Mouse (Mus musculus) liver, embryonic 13.5 days (tissue): Measurements from ENCODE around the gene Gm5148. TPM values are rescaled to one million over a fixed set of nuclear protein-coding genes. Genes with fewer than 3 reads are reported as not detected.

ENCODE experiments used
- ATAC-seq: fragments of 200-750 bp; cut with Nextera tagmentation; 2 replicates; pipeline ENCODE4 v1.8.0; 2017; ENCODE audit warnings: low read depth, mild to moderate bottlenecking, moderate number of reproducible peaks, moderate library complexity
- DNase-seq: peaks from one replicate; pipeline ENCODE4 v3.0.0; 2022
- H3K27ac ChIP-seq: fragments of 300-500 bp; sonication (generic); 2 replicates; pipeline ENCODE4 v1.5.1; 2015; ENCODE audit warnings: moderate library complexity, mild to moderate bottlenecking, inconsistent platforms
- H3K27me3 ChIP-seq: fragments of 300-500 bp; sonication (generic); 2 replicates; pipeline ENCODE4 v1.6.1; 2015; ENCODE audit warnings: mild to moderate bottlenecking, inconsistent platforms
- H3K36me3 ChIP-seq: fragments of 300-500 bp; sonication (generic); 2 replicates; pipeline ENCODE4 v1.6.1; 2015; ENCODE audit warnings: mild to moderate bottlenecking, inconsistent platforms
- H3K4me1 ChIP-seq: fragments of 300-500 bp; sonication (generic); replicated peaks from 2 replicates; pipeline ENCODE4 v1.6.1; 2015; ENCODE audit warnings: inconsistent platforms
- H3K4me2 ChIP-seq: fragments of 300-500 bp; sonication (generic); 2 replicates; pipeline ENCODE4 v1.6.1; 2015; ENCODE audit warnings: inconsistent platforms, mild to moderate bottlenecking, moderate library complexity
- H3K4me3 ChIP-seq: fragments of 300-500 bp; sonication (generic); replicated peaks from 2 replicates; pipeline ENCODE4 v1.5.1; 2015; ENCODE audit warnings: mild to moderate bottlenecking, inconsistent platforms
- H3K9ac ChIP-seq: fragments of 300-500 bp; sonication (generic); 2 replicates; pipeline ENCODE4 v1.6.1; 2015; ENCODE audit warnings: mild to moderate bottlenecking, inconsistent platforms
- H3K9me3 ChIP-seq: fragments of 300-500 bp; sonication (generic); replicated peaks from 2 replicates; pipeline ENCODE4 v1.6.1; 2016; ENCODE audit warnings: inconsistent platforms
- WGBS: fragments of 180-500 bp; shearing (Covaris S2); methylation state at CpG from one replicate; pipeline ENCODE4 v1.1.7; 2015; ENCODE audit not compliant: insufficient replicate concordance; 5-methylcytosine and 5-hydroxymethylcytosine counted together
- polyA plus RNA-seq: library from polyadenylated mRNA; unstranded; fragments of >200 nt; fragmentation: Nextera tagmentation; extraction: Ambion mirVana; gene quantifications from 2 replicates; pipeline ENCODE4 v1.2.1, GENCODE M21; 2015

Gm5148 gene
- polyA plus RNA-seq, 1 experiment from 2014 or later, result 2.6 TPM

DNA sequence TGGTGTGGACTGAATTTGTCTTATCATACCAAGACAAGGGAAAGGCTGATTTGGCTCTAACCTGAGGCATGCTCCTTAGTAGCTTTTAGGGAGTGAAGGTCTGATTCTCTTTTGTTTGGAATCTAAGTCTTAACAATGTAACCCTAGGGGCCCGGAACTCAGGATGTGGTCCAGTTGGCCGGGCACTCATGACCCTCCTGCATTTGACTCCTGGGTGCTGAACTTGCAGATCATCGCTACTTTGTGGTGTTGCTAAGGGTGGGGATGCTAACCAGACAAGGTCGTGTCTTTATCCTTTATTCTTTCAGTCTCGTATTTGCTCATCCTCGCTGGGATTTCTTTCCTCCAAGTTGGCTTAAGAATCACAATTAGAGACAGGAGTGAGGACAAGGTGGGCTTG lies 37.5 kb downstream of the Gm5148 start:
- Histone ChIP-seq H3K4me3 (peak overlapping the region; percentile 25), H3K9ac (0 out of 2 replicates have a peak overlapping the region, but pooled peaks have one; percentile 1), H3K4me1 (peaks cover 16% of the 10 kb centered on the region), H3K36me3 (no peaks in the 10 kb centered on the region), H3K9me3 (no peaks in the 10 kb centered on the region), H3K4me2 (peak overlapping the region; percentile 49), H3K27ac (no peak overlapping the region), H3K27me3 (peaks cover 50% of the 10 kb centered on the region)
- no peak for DNase-seq
- no peak for ATAC-seq
- 16% methylated on average over 6 of the region's 6 CpGs for WGBS

GRCm38 (mm10) chr3:37686219-37686618 lies 38.1 kb downstream of the Gm5148 start:
- WGBS, result 37% methylated on average over 7 of the region's 7 CpGs
- Histone ChIP-seq H3K27ac (no peak overlapping the region), H3K27me3 (peaks cover 53% of the 10 kb centered on the region), H3K9ac (no peak overlapping the region), H3K4me3 (no peak overlapping the region), H3K9me3 (no peaks in the 10 kb centered on the region), H3K4me2 (no peak overlapping the region), H3K36me3 (no peaks in the 10 kb centered on the region), H3K4me1 (peaks cover 16% of the 10 kb centered on the region)
- DNase-seq, result no peak
- no peak for ATAC-seq

DNA sequence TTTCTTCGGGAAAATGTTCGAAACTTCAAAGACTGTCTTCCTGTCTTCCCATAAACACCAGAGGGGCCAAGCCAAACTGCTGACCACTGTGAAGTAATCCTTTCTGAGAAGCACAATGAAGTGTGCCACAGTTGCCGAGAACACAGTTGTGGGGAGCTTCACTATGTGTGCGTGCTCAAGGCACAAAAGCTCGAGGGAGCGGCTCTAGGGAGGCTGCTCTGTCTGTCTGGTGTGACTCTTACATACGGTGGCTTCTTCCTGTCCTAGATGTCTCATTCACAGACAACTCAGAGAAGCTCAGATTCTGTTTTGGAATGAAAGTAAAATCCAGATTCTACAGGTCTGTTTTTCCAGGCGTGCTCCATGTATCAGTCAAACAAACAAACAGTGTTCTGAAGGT lies 48.0 kb downstream of the Gm5148 start:
- ATAC-seq (no peak), DNase-seq (no peak)
- no peak overlapping the region for H3K27ac ChIP-seq
- no peak overlapping the region for H3K4me2 ChIP-seq
- no peaks in the 10 kb centered on the region for H3K36me3 ChIP-seq
- H3K27me3 ChIP-seq, result peaks cover 55% of the 10 kb centered on the region
- 59% methylated on average over 8 of the region's 8 CpGs for WGBS
- no peak overlapping the region for H3K4me3 ChIP-seq
- peaks cover 6% of the 10 kb centered on the region; the same call in 1 of the 2 replicates for H3K4me1 ChIP-seq
- H3K9me3 ChIP-seq, result no peaks in the 10 kb centered on the region
- no peak overlapping the region for H3K9ac ChIP-seq

GRCm38 (mm10) chr3:37675056-37675525 lies 49.2 kb downstream of the Gm5148 start:
- Histone ChIP-seq H3K27me3 (peaks cover 62% of the 10 kb centered on the region), H3K4me3 (no peak overlapping the region), H3K9me3 (no peaks in the 10 kb centered on the region), H3K36me3 (no peaks in the 10 kb centered on the region), H3K27ac (no peak overlapping the region), H3K4me2 (no peak overlapping the region), H3K9ac (no peak overlapping the region), H3K4me1 (peaks cover 6% of the 10 kb centered on the region; the same call in 1 of the 2 replicates)
- WGBS, result 24% methylated on average over 11 of the region's 11 CpGs
- ATAC-seq, result no peak
- no peak for DNase-seq

- 57% methylated on average over 13 of the region's 13 CpGs for WGBS
- H3K27me3 ChIP-seq, result peaks cover 70% of the 10 kb centered on the region
- H3K27ac ChIP-seq, result no peak overlapping the region
- H3K4me3 ChIP-seq, result no peak overlapping the region
- ATAC-seq, result no peak
- no peak overlapping the region for H3K4me2 ChIP-seq
- H3K36me3 ChIP-seq, result no peaks in the 10 kb centered on the region
- H3K9ac ChIP-seq, result no peak overlapping the region
- no peaks in the 10 kb centered on the region for H3K9me3 ChIP-seq
- H3K4me1 ChIP-seq, result peaks cover 6% of the 10 kb centered on the region; the same call in 1 of the 2 replicates
- DNase-seq, result no peak
Measured at GRCm38 (mm10) chr3:37673513-37674261, 50.6 kb downstream of the Gm5148 start.

- Histone ChIP-seq H3K9ac (no peak overlapping the region), H3K9me3 (no peaks in the 10 kb centered on the region), H3K27ac (no peak overlapping the region), H3K27me3 (peaks cover 74% of the 10 kb centered on the region), H3K4me3 (no peak overlapping the region), H3K36me3 (no peaks in the 10 kb centered on the region), H3K4me1 (peaks cover 10% of the 10 kb centered on the region; the same call in 1 of the 2 replicates), H3K4me2 (no peak overlapping the region)
- ATAC-seq (no peak), DNase-seq (no peak)
- 35% methylated on average over 15 of the region's 15 CpGs for WGBS
Measured at GRCm38 (mm10) chr3:37672266-37673040, 51.8 kb downstream of the Gm5148 start.

DNA sequence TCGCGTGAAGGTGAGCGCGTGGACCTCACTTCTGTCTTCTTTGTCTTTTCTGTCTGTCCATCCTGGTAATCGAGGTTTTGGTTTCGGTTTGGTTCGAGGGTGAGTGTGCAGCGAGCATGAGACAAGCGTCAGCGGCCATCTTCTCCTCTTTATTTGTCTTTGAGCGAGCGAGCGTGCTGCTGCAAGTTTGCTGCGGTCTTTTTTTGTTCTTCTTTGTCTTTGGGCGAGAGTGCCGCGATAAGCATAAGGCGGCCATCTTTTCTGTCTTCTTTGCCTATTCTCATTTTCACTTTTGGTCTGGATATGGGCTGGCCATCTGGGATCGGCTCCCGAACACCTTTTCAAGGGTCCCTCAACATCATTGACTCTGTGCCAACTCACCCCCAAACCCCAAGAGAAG lies 55.2 kb downstream of the Gm5148 start:
- no peak overlapping the region for H3K4me3 ChIP-seq
- H3K4me2 ChIP-seq, result no peak overlapping the region
- no peak overlapping the region for H3K9ac ChIP-seq
- peaks cover 30% of the 10 kb centered on the region for H3K4me1 ChIP-seq
- H3K27me3 ChIP-seq, result peaks cover 50% of the 10 kb centered on the region
- no peak for ATAC-seq
- H3K27ac ChIP-seq, result no peak overlapping the region
- no peak for DNase-seq
- no peaks in the 10 kb centered on the region for H3K9me3 ChIP-seq
- H3K36me3 ChIP-seq, result no peaks in the 10 kb centered on the region
- 80% methylated on average over 20 of the region's 20 CpGs for WGBS

- peaks cover 26% of the 10 kb centered on the region for H3K4me1 ChIP-seq
- H3K4me2 ChIP-seq, result no peak overlapping the region
- no peak overlapping the region for H3K4me3 ChIP-seq
- H3K9me3 ChIP-seq, result no peaks in the 10 kb centered on the region
- DNase-seq, result no peak
- H3K27ac ChIP-seq, result no peak overlapping the region
- H3K27me3 ChIP-seq, result peaks cover 46% of the 10 kb centered on the region
- ATAC-seq, result no peak
- no peaks in the 10 kb centered on the region for H3K36me3 ChIP-seq
- H3K9ac ChIP-seq, result no peak overlapping the region
- WGBS, result 77% methylated on average over 12 of the region's 12 CpGs
Measured at GRCm38 (mm10) chr3:37668652-37669051, 55.6 kb downstream of the Gm5148 start.

DNA sequence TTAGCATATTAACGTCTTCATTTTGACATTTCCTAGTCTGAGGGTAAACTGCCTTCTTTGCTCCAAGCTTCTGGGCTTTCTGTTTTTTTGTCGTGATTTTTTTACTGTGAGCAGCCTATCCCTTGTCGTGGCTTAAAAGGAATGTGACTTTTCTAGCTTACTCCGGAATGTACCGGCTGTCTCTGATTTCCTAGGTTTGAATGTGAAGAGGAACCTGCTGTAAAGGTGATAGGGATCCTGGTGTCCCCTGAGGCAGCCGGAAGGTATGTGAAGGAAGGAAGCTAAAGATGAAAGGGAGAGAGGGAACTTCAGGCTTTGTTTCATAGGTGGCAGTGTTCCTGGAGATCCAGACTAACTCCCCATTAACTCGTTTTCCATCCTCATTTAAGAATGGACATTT lies 56.6 kb downstream of the Gm5148 start:
- Histone ChIP-seq H3K4me1 (peaks cover 24% of the 10 kb centered on the region), H3K9me3 (no peaks in the 10 kb centered on the region), H3K36me3 (no peaks in the 10 kb centered on the region), H3K27ac (no peak overlapping the region), H3K9ac (no peak overlapping the region), H3K27me3 (peaks cover 37% of the 10 kb centered on the region), H3K4me2 (no peak overlapping the region), H3K4me3 (no peak overlapping the region)
- ATAC-seq, result no peak
- 35% methylated on average over 7 of the region's 7 CpGs for WGBS
- DNase-seq, result no peak

- no peak; the same call in 1 of the 2 replicates for ATAC-seq
Measured at GRCm38 (mm10) chr3:37667119-37667467, 57.2 kb downstream of the Gm5148 start.

GRCm38 (mm10) chr3:37666291-37667118 lies 57.8 kb downstream of the Gm5148 start:
- H3K4me1 ChIP-seq, result peaks cover 24% of the 10 kb centered on the region
- no peak overlapping the region; the same call in 1 of the 2 replicates for H3K9ac ChIP-seq
- H3K27me3 ChIP-seq, result peaks cover 27% of the 10 kb centered on the region
- peak overlapping the region; percentile 10; the same call in 1 of the 2 replicates for H3K4me2 ChIP-seq
- no peaks in the 10 kb centered on the region for H3K36me3 ChIP-seq
- DNase-seq, result no peak
- no peak overlapping the region for H3K27ac ChIP-seq
- 11% methylated on average over 9 of the region's 9 CpGs for WGBS
- peak; percentile 81 for ATAC-seq
- H3K4me3 ChIP-seq, result no peak overlapping the region
- H3K9me3 ChIP-seq, result no peaks in the 10 kb centered on the region

More at GRCm38 (mm10) chr3:37667119-37667467, 57.2 kb downstream of the Gm5148 start:
- Histone ChIP-seq H3K27me3 (peaks cover 31% of the 10 kb centered on the region), H3K4me1 (peaks cover 24% of the 10 kb centered on the region), H3K4me2 (0 out of 2 replicates have a peak overlapping the region, but pooled peaks have one; percentile 10), H3K4me3 (no peak overlapping the region), H3K36me3 (no peaks in the 10 kb centered on the region), H3K9ac (no peak overlapping the region), H3K27ac (no peak overlapping the region), H3K9me3 (no peaks in the 10 kb centered on the region)
- WGBS, result 26% methylated on average over 2 of the region's 2 CpGs
- no peak for DNase-seq
